In genomic region chr11:100574708-100575483, GRCm38 (mm10) we compare ENCODE assay signal across 7 mouse cellular contexts. TPM values are rescaled to one million over a fixed set of nuclear protein-coding genes. Genes with fewer than 3 reads are reported as not detected.
DNase-seq lines count a peak whose midpoint lies in the region; ATAC-seq and TF ChIP-seq lines count a peak whose summit lies in the region.

Gene Cnp (plus strand): TSS chr11:100574904.

- H3K9ac ChIP-seq in intestine, postnatal 0 days (ENCODE audit: low read depth, low read length) = peak within 1 kb of the TSS; percentile 57
- H3K9ac ChIP-seq in midbrain, embryonic 11.5 days (ENCODE audit: low read length) = peak within 1 kb of the TSS; percentile 68

- peak within 1 kb of the TSS; percentile 75 for H3K4me2 ChIP-seq in intestine, postnatal 0 days (replicated peaks; ENCODE audit: low read depth)
- H3K4me2 ChIP-seq in midbrain, embryonic 11.5 days = peak within 1 kb of the TSS; percentile 85

- under 1% methylated on average over 47 of the region's 47 CpGs for WGBS in intestine, postnatal 0 days
- 3% methylated on average over 47 of the region's 47 CpGs for WGBS in midbrain, embryonic 11.5 days

- peaks cover 8% of the 10 kb centered on the region for H3K36me3 ChIP-seq in intestine, postnatal 0 days (ENCODE audit: control insufficient read depth, insufficient read depth)
- H3K36me3 ChIP-seq in midbrain, embryonic 11.5 days (ENCODE audit: control insufficient read depth, insufficient read depth, low read length) = peaks cover 2% of the 10 kb centered on the region; the same call in 1 of the 2 replicates

- intact Hi-C loops in left cerebral cortex, postnatal 4 days (cut with DNase I) = loop anchor here (5.0 kb wide), 1 partner anchor 32 kb away; no protein-coding TSS in a partner anchor

- no peaks in the 10 kb centered on the region for H3K27me3 ChIP-seq in intestine, postnatal 0 days (replicated peaks; ENCODE audit: control insufficient read depth, insufficient read depth, low read length)
- peaks cover 5% of the 10 kb centered on the region for H3K27me3 ChIP-seq in midbrain, embryonic 11.5 days (ENCODE audit: control insufficient read depth, insufficient read depth, low read length)

- H3K9me3 ChIP-seq in intestine, postnatal 0 days (ENCODE audit: control insufficient read depth) = no peaks in the 10 kb centered on the region
- H3K9me3 ChIP-seq in midbrain, embryonic 11.5 days (ENCODE audit: control insufficient read depth, low read length) = no peaks in the 10 kb centered on the region

- H3K4me3 ChIP-seq in intestine, postnatal 0 days (ENCODE audit: low read depth, low read length) = peak within 1 kb of the TSS; percentile 72
- H3K4me3 ChIP-seq in midbrain, embryonic 11.5 days (ENCODE audit: low read depth, low read length) = peak within 1 kb of the TSS; percentile 61

- no peaks in the 10 kb centered on the region for H3K4me1 ChIP-seq in intestine, postnatal 0 days (replicated peaks; ENCODE audit: control insufficient read depth, insufficient read depth, low read length)
- peaks cover 18% of the 10 kb centered on the region for H3K4me1 ChIP-seq in midbrain, embryonic 11.5 days (ENCODE audit: control insufficient read depth, insufficient read depth, low read length)

- peak; percentile 31 for TF ChIP-seq CTCF in intestine, postnatal 0 days (IDR thresholded peaks at IDR 0.05; ENCODE audit: low read depth)

- ATAC-seq in granulocyte monocyte progenitor cell, adult 5-6 weeks (replicated peaks; ENCODE audit: poor library complexity, severe bottlenecking) = peak; percentile 62
- ATAC-seq in intestine, postnatal 0 days = peak; percentile 78
- peak; percentile 64; the same call in 1 of the 2 replicates for ATAC-seq in midbrain, embryonic 11.5 days (ENCODE audit: low FRiP score)

- peak; percentile 90 for DNase-seq in adrenal gland, adult 2 months
- DNase-seq in embryo, embryonic 9.5 days (ENCODE audit: extremely low spot score) = peak; percentile 75
- DNase-seq in left cerebral cortex, postnatal 4 days = peak; percentile 66
- DNase-seq in midbrain, embryonic 11.5 days (ENCODE audit: low spot score, missing footprints) = peak; percentile 95
- peak; percentile 62 for DNase-seq in skeletal muscle tissue, adult 2 months (ENCODE audit: low read depth, low spot score)

- H3K27ac ChIP-seq in intestine, postnatal 0 days (ENCODE audit: low read depth, low read length) = peak within 1 kb of the TSS; percentile 15; the same call in 1 of the 2 replicates
- no peak within 1 kb of the TSS for H3K27ac ChIP-seq in midbrain, embryonic 11.5 days (ENCODE audit: low read depth, low read length)

RNA-seq across cellular contexts. Expression of gene Cnp, which starts in this region (rescaled TPM):
- total RNA-seq in adrenal gland, adult 2 months (2021) = 10 to 100 TPM; 38.3 to 55.4 TPM
- 29.4 and 36.5 TPM in 2 replicates for polyA plus RNA-seq in adrenal gland, adult 2 months (2012; rRNA removed)
- total RNA-seq in granulocyte monocyte progenitor cell, adult 5-6 weeks (2014; fragmentation: Nextera tagmentation) = 27.9 and 31.0 TPM in 2 replicates
- total RNA-seq in granulocyte monocyte progenitor cell, adult 5-6 weeks (2017) = 16.2 and 20.9 TPM in 2 replicates
- 15.6 and 16.3 TPM in 2 replicates for polyA plus RNA-seq in intestine, postnatal 0 days (2015; fragmentation: Nextera tagmentation; extraction: Ambion mirVana)
- 10 to 100 TPM; 25.6 to 29.6 TPM for total RNA-seq in left cerebral cortex, postnatal 4 days (2021)
- 15.7 and 16.9 TPM in 2 replicates for polyA plus RNA-seq in midbrain, embryonic 11.5 days (2014; fragmentation: Nextera tagmentation; extraction: Ambion mirVana)
